Mouse (Mus musculus) bone marrow macrophage, adult 2 months (primary cell): ENCODE measurements around the gene Scd1.

ENCODE experiments used
- CTCF ChIP-seq: IDR thresholded peaks from 2 replicates; pipeline ENCODE4 v1.5.1; 2012; ENCODE audit warnings: low read depth, mild to moderate bottlenecking, low read length, moderate library complexity
- POLR2A ChIP-seq: IDR thresholded peaks from 2 replicates; pipeline ENCODE4 v1.6.1; 2012; ENCODE audit warnings: mild to moderate bottlenecking, low read depth, low read length, borderline replicate concordance

GRCm38 (mm10) chr19:44372969-44373368 lies 34.7 kb downstream of the Scd1 start:
- peak; percentile 76 for TF ChIP-seq CTCF
- TF ChIP-seq POLR2A, result no peak
